Mouse (Mus musculus) frontal cortex, postnatal 14 days (tissue): ENCODE measurements around the gene Il17a.
"Not testable (repeated sequence)": the region's sequence is repeated elsewhere in the genome, so short reads cannot be mapped to it uniquely, and the experiment has no call there.

Experiments used
- DNase-seq, 2 experiments: peaks; one replicate each; pipeline ENCODE4 v3.0.0; 2022; ENCODE audit warnings: low spot score in 2 of 2

The Il17a gene

GRCm38 (mm10) chr1:20730903-20731302, at the start of gene Il17a:
Il17a (plus strand) TSS chr1:20730905.
- DNase-seq: no peak

GRCm38 (mm10) chr1:20682849-20683248, 47.9 kb upstream of the Il17a start:
- DNase-seq: no peak

GRCm38 (mm10) chr1:20683386-20683785, 47.3 kb upstream of the Il17a start:
- DNase-seq: no peak

- no peak for DNase-seq
Measured at GRCm38 (mm10) chr1:20683853-20684252, 46.9 kb upstream of the Il17a start.

GRCm38 (mm10) chr1:20684403-20684802, 46.3 kb upstream of the Il17a start:
- no peak for DNase-seq

- no peak for DNase-seq
Measured at GRCm38 (mm10) chr1:20685393-20685792, 45.3 kb upstream of the Il17a start.

GRCm38 (mm10) chr1:20685907-20686306, 44.8 kb upstream of the Il17a start:
- no peak for DNase-seq

GRCm38 (mm10) chr1:20691336-20691735, 39.4 kb upstream of the Il17a start:
- DNase-seq: no peak

- DNase-seq: no peak
Measured at GRCm38 (mm10) chr1:20693634-20694313, 36.9 kb upstream of the Il17a start.

GRCm38 (mm10) chr1:20700011-20700410, 30.7 kb upstream of the Il17a start:
- DNase-seq: no peak

GRCm38 (mm10) chr1:20736572-20736971, 5.9 kb downstream of the Il17a start:
- DNase-seq: no peak

- DNase-seq: no peak
Measured at GRCm38 (mm10) chr1:20738483-20738882, 7.8 kb downstream of the Il17a start.

- no peak for DNase-seq
Measured at GRCm38 (mm10) chr1:20740496-20740998, 9.8 kb downstream of the Il17a start.

GRCm38 (mm10) chr1:20754439-20754838, 23.7 kb downstream of the Il17a start:
- no peak for DNase-seq

- DNase-seq: no peak
Measured at GRCm38 (mm10) chr1:20757586-20757985, 26.9 kb downstream of the Il17a start.

- peak; percentile 17 to 18 for DNase-seq
Measured at GRCm38 (mm10) chr1:20759799-20760198, 29.1 kb downstream of the Il17a start.

- DNase-seq: no peak
Measured at GRCm38 (mm10) chr1:20760331-20760730, 29.6 kb downstream of the Il17a start.

- DNase-seq: no peak
Measured at GRCm38 (mm10) chr1:20761411-20761810, 30.7 kb downstream of the Il17a start.

- DNase-seq: no peak
Measured at GRCm38 (mm10) chr1:20766526-20766925, 35.8 kb downstream of the Il17a start.

- not testable (repeated sequence) for DNase-seq
Measured at GRCm38 (mm10) chr1:20774026-20774730, 43.5 kb downstream of the Il17a start.

GRCm38 (mm10) chr1:20778366-20778765, 47.7 kb downstream of the Il17a start:
- DNase-seq: no peak
